Mouse (Mus musculus) limb, embryonic 15.5 days (tissue): ENCODE data around the gene Rundc1. TPM values are rescaled to one million over a fixed set of nuclear protein-coding genes. Genes with fewer than 3 reads are reported as not detected.
"Not testable (repeated sequence)": the region's sequence is repeated elsewhere in the genome, so short reads cannot be mapped to it uniquely, and the experiment has no call there.

Experiments used
- ATAC-seq: fragments of 200-750 bp; cut with Nextera tagmentation; 2 replicates; pipeline ENCODE4 v1.8.0; 2017; ENCODE audit warnings: low read depth, moderate TSS enrichment; ENCODE audit not compliant: insufficient number of reproducible peaks, low FRiP score, low TSS enrichment
- H3K27ac ChIP-seq: fragments of 300-500 bp; sonication (generic); 2 replicates; pipeline ENCODE4 v1.5.1; 2015; ENCODE audit warnings: moderate library complexity, mild to moderate bottlenecking, inconsistent platforms
- H3K27me3 ChIP-seq: fragments of 300-500 bp; sonication (generic); 2 replicates; pipeline ENCODE4 v1.6.1; 2015; ENCODE audit warnings: inconsistent platforms
- H3K36me3 ChIP-seq: fragments of 300-500 bp; sonication (generic); 2 replicates; pipeline ENCODE4 v1.6.1; 2015; ENCODE audit warnings: inconsistent platforms
- H3K4me1 ChIP-seq: fragments of 300-500 bp; sonication (generic); 2 replicates; pipeline ENCODE4 v1.6.1; 2015; ENCODE audit warnings: inconsistent platforms
- H3K4me2 ChIP-seq: fragments of 300-500 bp; sonication (generic); 2 replicates; pipeline ENCODE4 v1.6.1; 2015; ENCODE audit warnings: mild to moderate bottlenecking, inconsistent platforms
- H3K4me3 ChIP-seq: fragments of 300-500 bp; sonication (generic); 2 replicates; pipeline ENCODE4 v1.5.1; 2015; ENCODE audit warnings: mild to moderate bottlenecking, inconsistent platforms
- H3K9ac ChIP-seq: fragments of 300-500 bp; sonication (generic); 2 replicates; pipeline ENCODE4 v1.6.1; 2015; ENCODE audit warnings: inconsistent platforms
- H3K9me3 ChIP-seq: fragments of 300-500 bp; sonication (generic); 2 replicates; pipeline ENCODE4 v1.6.1; 2016; ENCODE audit warnings: inconsistent platforms
- WGBS: fragments of 180-500 bp; shearing (Covaris S2); methylation state at CpG from one replicate; pipeline ENCODE4 v1.1.7; 2015; 5-methylcytosine and 5-hydroxymethylcytosine counted together
- polyA plus RNA-seq: library from polyadenylated mRNA; unstranded; fragments of >200 nt; fragmentation: Nextera tagmentation; extraction: Ambion mirVana; gene quantifications from 2 replicates; pipeline ENCODE4 v1.2.1, GENCODE M21; 2015

Gene Rundc1
- polyA plus RNA-seq, 1 experiment from 2014 or later = 19.3 TPM

DNA sequence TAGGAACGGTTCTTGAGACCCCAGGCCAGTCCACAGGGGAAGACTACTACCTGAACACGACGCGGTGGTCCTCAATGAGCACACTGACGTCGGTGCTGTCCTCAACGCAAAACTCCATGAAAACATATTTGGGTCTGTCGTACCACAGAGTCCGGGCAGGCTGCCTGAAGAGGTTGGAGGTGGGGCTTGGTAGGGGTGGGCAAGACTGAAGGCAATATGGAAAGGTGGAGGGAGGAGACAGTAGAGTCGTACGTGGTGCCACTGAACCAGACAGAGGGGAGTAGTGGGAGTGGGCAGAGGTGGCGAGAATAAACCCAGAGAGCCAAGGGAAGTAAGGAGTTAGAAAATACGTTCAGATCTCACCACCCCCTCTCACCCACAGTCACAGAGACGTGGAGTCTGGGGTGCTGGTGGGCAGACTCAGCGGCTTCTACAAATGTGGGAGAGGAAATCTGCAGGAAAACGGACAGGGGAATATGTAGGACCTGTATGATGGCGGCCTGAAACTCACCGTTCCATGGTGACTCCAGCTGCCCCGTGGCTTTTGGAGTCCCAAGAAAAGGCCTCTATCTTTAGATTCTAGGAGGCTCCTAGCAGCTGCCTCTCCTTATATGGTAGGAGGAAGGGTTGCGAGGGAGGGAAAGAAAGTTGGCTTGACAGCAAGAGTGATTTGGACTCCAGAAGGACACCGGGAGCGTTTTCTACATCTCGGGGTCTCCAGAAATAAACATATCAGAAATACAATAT, 607 bp upstream of the Rundc1 start, which contains the start of gene Gm27029:
Gm27029 (minus strand) TSS at position 692 of the 747 bp plus-strand sequence.
- ATAC-seq = peak; percentile 70
- WGBS = 2% methylated on average over 23 of the region's 23 CpGs
- Histone ChIP-seq H3K9me3 (no peaks in the 10 kb centered on the region), H3K27ac (peak within 1 kb of the TSS; percentile 86), H3K27me3 (no peaks in the 10 kb centered on the region), H3K4me2 (peak within 1 kb of the TSS; percentile 89), H3K4me1 (peaks cover 28% of the 10 kb centered on the region), H3K4me3 (peak within 1 kb of the TSS; percentile 74), H3K9ac (peak within 1 kb of the TSS; percentile 68), H3K36me3 (no peaks in the 10 kb centered on the region)

DNA sequence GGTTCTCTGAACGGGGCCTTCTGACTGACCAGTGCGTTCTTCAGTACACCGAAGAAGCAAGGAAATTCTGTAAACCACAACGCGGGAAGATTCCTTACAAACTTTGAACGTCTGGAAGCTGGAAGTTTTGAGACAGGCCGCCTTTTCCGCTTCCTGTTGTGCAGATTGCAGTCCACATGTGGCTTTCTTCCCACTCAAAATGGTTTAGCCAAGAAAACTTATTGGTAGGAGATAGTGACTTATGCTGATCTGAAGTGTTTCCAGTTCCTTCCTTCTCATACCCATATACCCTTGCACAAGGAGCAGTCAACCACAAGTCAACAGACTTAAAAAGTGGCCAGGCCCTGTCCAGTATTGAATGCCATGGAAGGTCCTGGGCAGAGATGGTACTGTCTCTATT, 1.3 kb downstream of the Rundc1 start:
- Histone ChIP-seq H3K36me3 (peaks cover 16% of the 10 kb centered on the region), H3K9me3 (no peaks in the 10 kb centered on the region), H3K27me3 (no peaks in the 10 kb centered on the region), H3K4me3 (peak overlapping the region; percentile 74), H3K27ac (no peak overlapping the region), H3K9ac (no peak overlapping the region), H3K4me1 (peaks cover 28% of the 10 kb centered on the region), H3K4me2 (peak overlapping the region; percentile 89)
- WGBS = 54% methylated on average over 8 of the region's 8 CpGs
- ATAC-seq = no peak

DNA sequence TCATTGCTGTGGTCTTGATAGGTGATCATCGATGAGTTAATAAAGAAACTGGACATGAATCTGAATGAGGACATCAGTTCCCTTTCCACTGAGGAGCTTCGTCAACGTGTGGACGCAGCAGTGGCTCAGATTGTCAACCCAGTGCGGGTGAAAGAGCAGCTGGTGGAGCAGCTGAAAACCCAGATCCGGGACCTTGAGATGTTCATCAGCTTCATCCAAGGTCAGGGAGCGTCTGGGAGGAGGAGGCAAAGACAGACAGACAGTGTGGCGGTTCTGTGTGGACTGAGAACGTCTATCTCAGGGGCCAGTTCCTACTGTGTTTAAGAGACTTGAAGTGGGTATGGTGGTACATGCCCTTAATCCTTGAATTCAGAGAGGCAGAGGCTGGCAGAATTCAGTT, 6.4 kb downstream of the Rundc1 start:
- Histone ChIP-seq H3K27ac (no peak overlapping the region), H3K4me1 (peaks cover 8% of the 10 kb centered on the region; the same call in 1 of the 2 replicates), H3K27me3 (no peaks in the 10 kb centered on the region), H3K36me3 (peaks cover 63% of the 10 kb centered on the region), H3K4me2 (no peak overlapping the region), H3K9ac (no peak overlapping the region), H3K4me3 (no peak overlapping the region), H3K9me3 (no peaks in the 10 kb centered on the region)
- no peak for ATAC-seq
- WGBS = 91% methylated on average over 9 of the region's 9 CpGs

DNA sequence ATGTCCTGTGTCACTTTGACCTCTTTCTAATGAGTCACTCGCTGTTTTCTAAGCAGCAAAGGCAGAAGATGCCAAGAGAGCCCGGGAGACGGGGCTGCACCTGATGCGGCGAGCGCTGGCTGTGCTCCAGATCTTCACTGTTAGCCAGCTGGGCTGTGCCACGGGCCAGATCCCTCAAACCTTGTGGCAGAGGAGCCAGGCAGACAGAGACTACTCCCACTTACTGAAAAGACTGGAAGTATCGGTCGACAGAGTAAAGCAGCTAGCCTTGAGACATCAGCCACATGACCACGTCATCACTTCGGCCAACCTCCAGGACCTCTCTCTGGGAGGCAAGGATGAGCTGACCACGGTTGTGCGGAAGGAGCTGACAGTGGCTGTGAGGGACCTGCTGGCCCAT, 8.5 kb downstream of the Rundc1 start:
- Histone ChIP-seq H3K9ac (no peak overlapping the region), H3K27ac (no peak overlapping the region), H3K27me3 (no peaks in the 10 kb centered on the region), H3K4me1 (no peaks in the 10 kb centered on the region), H3K9me3 (no peaks in the 10 kb centered on the region), H3K4me2 (no peak overlapping the region), H3K4me3 (no peak overlapping the region), H3K36me3 (peaks cover 63% of the 10 kb centered on the region)
- 94% methylated on average over 13 of the region's 13 CpGs for WGBS
- ATAC-seq = no peak

DNA sequence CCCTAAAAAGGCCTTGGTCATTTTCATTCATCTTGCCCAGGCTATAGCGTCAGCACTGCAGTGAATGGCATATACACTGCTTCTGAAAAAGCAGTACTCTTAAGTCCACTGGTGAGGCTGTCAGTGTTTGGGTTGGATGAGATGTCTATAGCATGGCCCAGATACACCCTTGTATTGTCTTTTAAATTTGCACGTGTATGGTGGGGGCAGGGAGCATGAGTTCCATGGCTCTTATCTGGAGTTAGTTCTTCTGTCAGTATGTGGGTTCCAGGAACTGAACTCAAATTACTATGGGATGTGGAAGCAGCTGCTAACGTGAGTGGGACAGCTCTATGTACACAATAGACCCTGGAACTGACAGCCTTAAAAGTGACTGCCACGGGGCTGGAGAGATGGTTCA, 10.9 kb downstream of the Rundc1 start:
- no peak overlapping the region for H3K4me2 ChIP-seq
- no peaks in the 10 kb centered on the region for H3K9me3 ChIP-seq
- H3K9ac ChIP-seq = no peak overlapping the region
- no peak overlapping the region for H3K4me3 ChIP-seq
- no peak overlapping the region for H3K27ac ChIP-seq
- 84% methylated on average over 4 of the region's 4 CpGs for WGBS
- no peaks in the 10 kb centered on the region for H3K27me3 ChIP-seq
- peaks cover 50% of the 10 kb centered on the region for H3K36me3 ChIP-seq
- no peak for ATAC-seq
- no peaks in the 10 kb centered on the region for H3K4me1 ChIP-seq

GRCm38 (mm10) chr11:101436916-101437315, 12.0 kb downstream of the Rundc1 start:
- H3K4me1 ChIP-seq = no peaks in the 10 kb centered on the region
- no peak overlapping the region for H3K4me2 ChIP-seq
- H3K9me3 ChIP-seq = no peaks in the 10 kb centered on the region
- H3K4me3 ChIP-seq = no peak overlapping the region
- H3K36me3 ChIP-seq = peaks cover 39% of the 10 kb centered on the region
- WGBS = 82% methylated on average over 4 of the region's 4 CpGs
- no peaks in the 10 kb centered on the region for H3K27me3 ChIP-seq
- no peak overlapping the region for H3K9ac ChIP-seq
- H3K27ac ChIP-seq = no peak overlapping the region
- ATAC-seq = no peak

- H3K36me3 ChIP-seq = peaks cover 30% of the 10 kb centered on the region
- H3K4me3 ChIP-seq, H3K27me3 ChIP-seq, H3K27ac ChIP-seq, H3K4me1 ChIP-seq, ATAC-seq, H3K4me2 ChIP-seq, H3K9ac ChIP-seq, H3K9me3 ChIP-seq: not testable (repeated sequence)
- 52% methylated on average over 3 of the region's 3 CpGs for WGBS
Observed at GRCm38 (mm10) chr11:101438006-101438405, 13.1 kb downstream of the Rundc1 start.

DNA sequence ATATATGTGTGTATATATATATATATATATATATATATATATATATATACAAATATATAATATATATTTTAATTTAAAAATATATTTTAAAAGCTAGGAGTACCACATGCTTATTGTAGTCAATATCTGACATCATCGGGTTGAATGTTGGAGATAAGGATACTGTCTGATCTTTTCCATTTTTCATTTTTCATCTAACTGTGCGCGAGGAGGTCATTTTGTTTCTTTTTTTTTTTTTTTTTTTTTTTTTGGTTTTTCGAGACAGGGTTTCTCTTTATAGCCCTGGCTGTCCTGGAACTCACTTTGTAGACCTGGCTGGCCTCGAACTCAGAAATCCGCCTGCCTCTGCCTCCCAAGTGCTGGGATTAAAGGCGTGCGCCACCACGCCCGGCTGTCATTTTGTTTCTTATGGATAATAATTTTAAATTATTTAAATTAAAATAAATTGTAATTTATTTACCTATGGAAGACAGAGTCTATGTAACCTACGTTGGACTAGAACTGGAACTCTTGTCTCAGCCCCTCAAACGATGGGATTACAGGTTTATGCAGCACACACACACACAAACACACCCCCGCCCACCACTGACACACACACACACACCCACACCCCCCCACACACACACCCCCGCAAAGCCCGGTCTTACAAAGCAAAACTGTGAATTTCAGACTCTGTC, 16.7 kb downstream of the Rundc1 start:
- H3K4me1 ChIP-seq = peaks cover 20% of the 10 kb centered on the region
- H3K9ac ChIP-seq, H3K9me3 ChIP-seq, H3K27me3 ChIP-seq, H3K27ac ChIP-seq, ATAC-seq: not testable (repeated sequence)
- WGBS = 40% methylated on average over 15 of the region's 15 CpGs
- H3K36me3 ChIP-seq = peaks cover 27% of the 10 kb centered on the region
- peak overlapping the region; percentile 76 for H3K4me3 ChIP-seq
- peak overlapping the region; percentile 45 for H3K4me2 ChIP-seq

GRCm38 (mm10) chr11:101442127-101442693, 17.3 kb downstream of the Rundc1 start, which contains the start of gene Rpl27:
Gene Rpl27, plus strand, starts transcription at chr11:101442298.
- peak; percentile 98 for ATAC-seq
- WGBS = under 1% methylated on average over 42 of the region's 42 CpGs
- Histone ChIP-seq H3K9ac (peak within 1 kb of the TSS; percentile 84), H3K9me3 (no peaks in the 10 kb centered on the region), H3K4me2 (peak within 1 kb of the TSS; percentile 67), H3K36me3 (peaks cover 27% of the 10 kb centered on the region), H3K27ac (peak within 1 kb of the TSS; percentile 91), H3K27me3 (no peaks in the 10 kb centered on the region), H3K4me1 (peaks cover 20% of the 10 kb centered on the region), H3K4me3 (peak within 1 kb of the TSS; percentile 76)

DNA sequence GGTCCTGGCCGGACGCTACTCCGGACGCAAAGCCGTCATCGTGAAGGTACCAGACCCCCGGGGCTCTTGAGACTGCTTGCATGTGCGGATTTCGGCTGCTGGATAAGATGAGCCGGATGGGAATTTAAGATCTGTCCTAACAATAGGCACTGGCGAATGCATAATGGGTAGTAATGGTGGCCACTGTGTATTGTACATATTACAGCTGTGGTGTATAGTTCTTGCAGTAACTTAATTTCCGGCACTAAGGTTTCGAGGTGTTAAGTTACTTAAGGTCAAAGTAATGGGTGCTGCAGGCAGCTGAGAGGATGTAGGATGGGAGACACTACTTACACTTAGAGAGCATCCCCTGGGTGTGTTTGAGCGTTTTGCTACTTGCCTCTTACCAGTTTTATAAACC, 17.9 kb downstream of the Rundc1 start:
- peak overlapping the region; percentile 76 for H3K4me3 ChIP-seq
- ATAC-seq = no peak
- peaks cover 21% of the 10 kb centered on the region for H3K4me1 ChIP-seq
- H3K9me3 ChIP-seq = no peaks in the 10 kb centered on the region
- peak overlapping the region; percentile 91 for H3K27ac ChIP-seq
- H3K36me3 ChIP-seq = peaks cover 27% of the 10 kb centered on the region
- H3K9ac ChIP-seq = peak overlapping the region; percentile 84
- H3K4me2 ChIP-seq = peak overlapping the region; percentile 67
- WGBS = 1% methylated on average over 14 of the region's 14 CpGs
- H3K27me3 ChIP-seq = no peaks in the 10 kb centered on the region

DNA sequence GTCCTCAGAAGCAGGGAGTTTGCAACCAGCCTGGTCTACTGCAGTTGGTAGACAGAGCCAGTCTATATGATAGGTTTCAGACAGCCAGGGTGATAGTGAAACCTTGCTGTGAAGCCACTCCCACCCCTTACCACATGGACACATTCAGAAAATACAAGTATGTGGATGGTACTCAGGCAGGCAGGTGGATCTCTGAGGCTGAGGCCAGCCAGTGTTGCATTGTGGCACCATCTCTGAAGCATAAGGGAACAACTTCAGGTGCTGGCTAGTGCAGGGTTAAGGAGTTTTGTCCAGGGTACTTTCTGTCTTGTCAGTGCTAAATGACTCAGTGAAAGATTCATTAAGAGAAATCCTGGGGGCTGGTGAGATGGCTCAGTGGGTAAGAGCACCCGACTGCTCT, 21.4 kb downstream of the Rundc1 start:
- no peak for ATAC-seq
- WGBS = 92% methylated on average over 1 of the region's 1 CpGs
- peaks cover 36% of the 10 kb centered on the region for H3K4me1 ChIP-seq
- H3K4me3 ChIP-seq = no peak overlapping the region
- no peaks in the 10 kb centered on the region for H3K9me3 ChIP-seq
- no peak overlapping the region for H3K4me2 ChIP-seq
- no peaks in the 10 kb centered on the region for H3K27me3 ChIP-seq
- no peak overlapping the region for H3K9ac ChIP-seq
- peaks cover 27% of the 10 kb centered on the region for H3K36me3 ChIP-seq
- H3K27ac ChIP-seq = no peak overlapping the region

- H3K27me3 ChIP-seq, H3K4me3 ChIP-seq, H3K9ac ChIP-seq, H3K9me3 ChIP-seq, H3K4me2 ChIP-seq, ATAC-seq, H3K27ac ChIP-seq: not testable (repeated sequence)
- WGBS = 87% methylated on average over 8 of the region's 8 CpGs
- Histone ChIP-seq H3K4me1 (peaks cover 36% of the 10 kb centered on the region), H3K36me3 (peaks cover 27% of the 10 kb centered on the region)
Observed at GRCm38 (mm10) chr11:101446860-101447259, 22.0 kb downstream of the Rundc1 start.
